ENCODE assay signal across 26 mouse cellular contexts in the genomic region with DNA sequence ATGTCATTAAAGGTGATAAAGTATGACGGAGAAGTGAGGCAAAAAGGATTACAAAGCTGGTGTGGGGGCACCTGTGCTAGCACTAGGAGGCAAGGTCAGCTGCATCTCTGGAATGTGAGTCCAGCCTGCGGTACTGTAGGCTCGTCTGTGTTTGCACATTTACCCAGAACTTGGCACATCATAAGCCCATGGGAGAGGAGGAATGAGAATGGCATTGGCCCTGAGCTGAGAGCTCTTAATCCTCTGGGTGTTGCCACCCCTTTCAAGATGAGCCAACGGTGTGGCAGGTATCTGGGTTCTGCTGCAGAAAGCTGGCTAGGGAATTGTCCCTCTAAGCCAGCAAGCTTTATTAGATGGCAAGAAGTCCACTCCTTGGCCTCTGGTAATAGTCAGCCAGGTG. TPM values are rescaled to one million over a fixed set of nuclear protein-coding genes. Genes with fewer than 3 reads are reported as not detected.
DNase-seq lines count a peak whose midpoint lies in the region; TF ChIP-seq lines count a peak whose summit lies in the region.
"Had no signal": no experiment of that assay in that cellular context is flagged by ENCODE, and none has a peak within 500 bp of the region (broad histone marks: within the 10 kb centered on the region; RNA-seq: fewer than 3 reads in every experiment).

No protein-coding gene starts in this region.

- DNase-seq in kidney, adult 18-20 months = peak; percentile 24
- no peak for DNase-seq in kidney, postnatal 10 days
- DNase-seq in testis, postnatal 10 days (ENCODE audit: low spot score) = no peak
- peak; percentile 11 to 59 for DNase-seq in kidney, postnatal 25 days
- DNase-seq in left cerebral cortex, postnatal 14 days (ENCODE audit: low spot score in 2 of 2) = no peak
- DNase-seq: adrenal gland, adult 8-10 months; B cell, adult 2 months; cerebellum, adult 11-12 months; cerebellum, postnatal 10 days; forebrain, postnatal 0 days; gastrocnemius, postnatal 10 days; layer of hippocampus, postnatal 36 days; liver; lung, adult 2 months; lung, postnatal 10 days; right cerebral cortex, postnatal 25 days; spleen, adult 18-20 months; thymus, adult 2 months had no signal

- peak overlapping the region; percentile 40 for H3K4me3 ChIP-seq in testis, adult 2 months (ENCODE audit: control insufficient read depth, low read depth, low read length)
- H3K4me3 ChIP-seq: erythroblast, embryonic 14.5 days; forebrain, embryonic 12.5 days; heart, embryonic 10.5 days; heart, embryonic 15.5 days; midbrain, embryonic 15.5 days had no signal

- TF ChIP-seq CTCF in testis, adult 2 months (IDR thresholded peaks at IDR 0.05; ENCODE audit: control insufficient read depth, insufficient read depth, insufficient replicate concordance, low read depth, low read length) = no peak

- TF ChIP-seq POLR2A in testis, adult 2 months (IDR thresholded peaks at IDR 0.05; ENCODE audit: control insufficient read depth, low read depth, low read length) = no peak

- no peaks in the 10 kb centered on the region for H3K27me3 ChIP-seq in testis, adult 2 months (ENCODE audit: control insufficient read depth, insufficient read depth, low read length)
- H3K27me3 ChIP-seq: forebrain, embryonic 12.5 days; heart, embryonic 15.5 days; midbrain, embryonic 15.5 days had no signal

- intact Hi-C loops in left cerebral cortex, postnatal 14 days (cut with DNase I) = no loop called here

- H3K27ac ChIP-seq in testis, adult 2 months (ENCODE audit: control insufficient read depth, insufficient read depth, low read depth, low read length) = no peak overlapping the region
- H3K27ac ChIP-seq: forebrain, embryonic 12.5 days; heart, embryonic 10.5 days; heart, embryonic 15.5 days; liver, embryonic 14.5 days; macrophage; midbrain, embryonic 15.5 days had no signal

- H3K36me3 ChIP-seq in testis, adult 2 months (ENCODE audit: control insufficient read depth, insufficient read depth, low read length) = peaks cover 14% of the 10 kb centered on the region

- no peaks in the 10 kb centered on the region for H3K4me1 ChIP-seq in testis, adult 2 months (ENCODE audit: control insufficient read depth, insufficient read depth, low read length)
- H3K4me1 ChIP-seq: forebrain, embryonic 12.5 days; heart, embryonic 10.5 days; heart, embryonic 15.5 days; midbrain, embryonic 15.5 days had no signal

RNA-seq across cellular contexts. Expression of gene Nup214, which starts 45.5 kb away (rescaled TPM):
- polyA plus RNA-seq in testis, adult 2 months (2012; rRNA removed) = 103 and 115 TPM in 2 replicates
- total RNA-seq in left cerebral cortex, postnatal 14 days (2021) = 10 to 100 TPM; 51.3 to 53.5 TPM

Comparison
In these comparisons a context has a peak if more than half of its experiments do, and no peak if none do; other contexts are left out.
1. DNase-seq: peak in kidney, adult 18-20 months (single experiment) and kidney, postnatal 25 days (2 of 2); none in kidney, postnatal 10 days (single experiment), testis, postnatal 10 days (single experiment) and left cerebral cortex, postnatal 14 days (0 of 2).